Mouse (Mus musculus): Measurements from ENCODE around the gene Tmem185b. TPM values are rescaled to one million over a fixed set of nuclear protein-coding genes. Genes with fewer than 3 reads are reported as not detected.

Tmem185b gene
- total RNA-seq, 2 experiments from 2014 or later, result 10.1 to 12.4 TPM

DNA sequence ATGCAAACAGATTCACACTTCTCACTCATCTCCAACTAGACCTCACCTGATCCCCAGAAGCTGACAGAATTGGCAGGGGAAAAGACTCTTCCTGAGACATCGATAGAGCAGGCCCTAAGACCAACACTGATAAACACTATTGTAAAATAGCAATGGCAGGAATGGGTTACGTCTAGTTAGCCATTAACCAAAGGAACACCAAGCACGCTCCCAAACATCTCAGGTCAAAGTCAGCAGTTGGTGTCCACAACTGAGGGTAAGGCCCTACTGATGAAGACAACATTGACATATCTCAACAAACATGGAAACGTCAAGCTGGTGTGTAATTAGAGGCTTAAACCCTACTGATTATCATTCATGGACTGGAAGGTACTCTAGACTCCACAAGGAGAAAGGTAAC, 39.6 kb downstream of the Tmem185b start:
- no peak for DNase-seq (ENCODE audit: extremely low spot score in 1 of 2, low spot score in 2 of 2)
- intact Hi-C loops (cut with DNase I), result no loop called here

DNA sequence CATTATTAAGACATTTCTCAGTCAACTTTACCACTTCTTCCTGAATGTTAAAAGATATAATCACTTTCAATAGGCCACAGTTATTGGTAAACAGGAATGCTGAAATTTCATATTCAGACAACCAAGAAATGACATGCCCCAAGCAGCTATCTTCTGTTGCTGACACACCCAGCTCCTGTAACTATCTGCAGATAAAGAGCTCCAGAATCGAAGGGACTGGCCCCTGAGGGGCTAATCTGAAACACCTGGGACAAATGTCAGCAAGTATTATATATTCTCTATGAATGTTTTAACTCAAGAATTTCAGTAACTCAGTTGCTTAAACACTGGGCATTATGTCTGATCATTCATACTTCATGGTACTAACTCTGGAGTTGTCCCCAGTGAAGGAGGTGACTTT, 44.2 kb downstream of the Tmem185b start:
- intact Hi-C loops (cut with DNase I), result no loop called here
- DNase-seq (ENCODE audit: extremely low spot score in 1 of 2, low spot score in 2 of 2), result no peak

Other genes starting within 250 kb of the Tmem185b start
- gene Inhbb, start 103.9 kb upstream of the Tmem185b start, total RNA-seq (2021), result 1 to 10 TPM; 7.9 to 8.8 TPM
- gene Ralb, start 21.4 kb upstream of the Tmem185b start, total RNA-seq (2021), result 10 to 100 TPM; 32.3 to 33.9 TPM
- gene Epb41l5, start 122.8 kb downstream of the Tmem185b start, total RNA-seq (2021), result 1 to 10 TPM; 5.8 to 6.8 TPM